Mouse (Mus musculus) gastrocnemius, adult 18-20 months (tissue): ENCODE data around the gene Scn8a. TPM values are rescaled to one million over a fixed set of nuclear protein-coding genes. Genes with fewer than 3 reads are reported as not detected.
"Not testable (repeated sequence)": the region's sequence is repeated elsewhere in the genome, so short reads cannot be mapped to it uniquely, and the experiment has no call there.

Experiments
- DNase-seq: peaks from one replicate; pipeline ENCODE4 v3.0.0; 2021; ENCODE audit warnings: low spot score
- long read RNA-seq, 2 experiments: library from polyadenylated mRNA; stranded (forward); transcript quantifications; one replicate each; pipeline ENCODE4 v2.0.0; 2021
- total RNA-seq, 2 experiments: library from RNA; stranded (reverse); gene quantifications; 2 replicates each; pipeline ENCODE4 v1.2.3; 2021

Gene Scn8a
- under 1 TPM; 0.07 to 0.37 TPM for total RNA-seq
- long read RNA-seq, experiment 1 = 0 reads
- long read RNA-seq, experiment 2 = 0 reads

- DNase-seq = no peak
Measured at GRCm38 (mm10) chr15:100869558-100869957, at the start of gene Scn8a. TSS of gene Scn8a (plus strand) at chr15:100869858.

DNA sequence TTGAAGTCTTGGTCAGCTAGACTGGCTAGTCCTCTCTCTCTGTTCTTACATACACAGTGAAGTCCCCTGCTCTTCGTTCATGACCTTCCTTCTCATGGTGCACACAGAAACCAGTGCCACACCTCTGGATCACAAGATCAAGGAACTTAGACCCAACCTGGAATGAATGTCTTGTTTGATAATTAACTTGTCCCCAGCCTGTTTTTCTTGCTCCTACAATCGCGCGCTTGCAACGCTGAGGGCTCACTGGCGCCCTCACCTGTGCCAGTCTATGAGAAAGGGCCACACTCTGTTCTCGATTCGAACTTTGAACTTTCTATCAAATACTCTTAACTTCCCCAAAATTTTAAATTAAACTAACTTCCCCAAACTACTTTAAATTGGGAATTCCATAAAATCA lies 47.8 kb upstream of the Scn8a start:
- no peak for DNase-seq

- DNase-seq = not testable (repeated sequence)
Measured at GRCm38 (mm10) chr15:100822370-100822769, 47.3 kb upstream of the Scn8a start.

- no peak for DNase-seq
Measured at GRCm38 (mm10) chr15:100825249-100825856, 44.3 kb upstream of the Scn8a start.

- no peak for DNase-seq
Measured at GRCm38 (mm10) chr15:100826076-100826475, 43.6 kb upstream of the Scn8a start.

DNA sequence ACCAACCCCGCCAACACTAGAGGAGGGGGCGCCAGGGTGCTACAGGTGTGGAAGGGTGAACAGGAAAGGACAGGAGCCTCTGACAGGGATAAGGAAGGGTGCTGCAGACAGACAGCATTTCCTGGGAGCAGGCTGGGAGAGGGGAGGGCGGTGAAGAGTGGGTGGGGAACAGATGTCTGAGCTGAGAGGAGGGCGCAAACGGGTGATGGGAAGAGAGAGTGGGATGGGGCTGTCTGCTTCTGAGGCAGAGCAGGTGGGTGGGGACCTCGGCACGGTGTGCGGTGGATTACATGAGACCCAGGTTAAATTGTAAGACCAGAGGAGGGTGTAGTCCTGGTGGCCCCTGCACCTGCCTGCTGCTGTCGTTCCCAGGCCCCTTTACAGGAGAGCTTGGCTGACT lies 39.9 kb upstream of the Scn8a start:
- DNase-seq = no peak

- no peak for DNase-seq
Measured at GRCm38 (mm10) chr15:100830682-100831081, 39.0 kb upstream of the Scn8a start.

- DNase-seq = no peak
Measured at GRCm38 (mm10) chr15:100832144-100832543, 37.5 kb upstream of the Scn8a start.

GRCm38 (mm10) chr15:100832784-100833183 lies 36.9 kb upstream of the Scn8a start:
- no peak for DNase-seq

DNA sequence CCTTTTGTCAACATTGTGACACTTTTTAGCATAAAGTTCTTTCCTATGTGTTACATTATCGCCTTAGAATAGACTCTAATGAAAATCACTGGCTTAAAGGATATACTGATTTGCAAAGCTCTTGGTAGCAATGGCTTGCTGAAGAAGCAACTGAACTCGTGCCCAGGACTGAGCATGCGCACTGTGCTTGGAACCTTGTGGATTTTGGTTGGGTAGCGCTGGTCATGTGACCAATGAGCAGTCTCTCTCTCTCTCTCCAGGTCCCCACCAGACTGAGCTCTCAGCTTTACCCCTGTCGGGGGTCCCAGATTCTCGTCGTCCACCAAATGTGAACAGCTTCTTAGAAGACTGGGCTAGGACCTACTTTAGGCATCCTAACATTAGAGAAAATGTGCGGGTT lies 32.9 kb upstream of the Scn8a start:
- DNase-seq = no peak

DNA sequence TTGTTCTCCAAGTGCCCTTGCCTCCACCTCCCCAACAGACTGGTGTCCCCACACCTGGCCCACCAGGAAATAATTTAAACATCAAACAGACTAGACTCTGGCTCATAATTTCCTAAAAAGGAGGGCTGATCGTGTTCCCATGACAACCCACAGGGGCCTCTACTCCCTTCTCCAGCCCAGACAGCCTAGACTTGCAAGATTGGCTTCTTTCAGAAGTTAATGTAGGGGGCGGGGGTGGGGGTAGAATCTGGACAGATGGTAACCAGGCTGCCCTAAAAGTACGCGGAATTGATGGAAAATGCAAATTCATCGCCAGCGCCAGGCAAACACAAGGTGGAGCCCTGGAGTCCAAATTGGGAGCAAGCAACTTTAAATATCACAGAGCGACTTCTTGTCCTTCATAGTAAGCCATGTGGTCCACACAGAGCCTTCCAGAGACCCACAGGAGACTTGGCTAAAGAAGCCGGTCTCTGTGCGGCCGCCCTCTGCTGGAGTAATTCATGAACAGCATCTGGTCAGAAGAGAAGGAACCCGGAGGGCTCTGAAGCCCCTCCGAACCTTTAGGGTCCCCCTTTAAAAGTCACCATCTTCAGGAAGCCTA lies 31.0 kb upstream of the Scn8a start:
- DNase-seq = peak; percentile 46

GRCm38 (mm10) chr15:100844336-100844735 lies 25.3 kb upstream of the Scn8a start:
- DNase-seq = no peak

DNA sequence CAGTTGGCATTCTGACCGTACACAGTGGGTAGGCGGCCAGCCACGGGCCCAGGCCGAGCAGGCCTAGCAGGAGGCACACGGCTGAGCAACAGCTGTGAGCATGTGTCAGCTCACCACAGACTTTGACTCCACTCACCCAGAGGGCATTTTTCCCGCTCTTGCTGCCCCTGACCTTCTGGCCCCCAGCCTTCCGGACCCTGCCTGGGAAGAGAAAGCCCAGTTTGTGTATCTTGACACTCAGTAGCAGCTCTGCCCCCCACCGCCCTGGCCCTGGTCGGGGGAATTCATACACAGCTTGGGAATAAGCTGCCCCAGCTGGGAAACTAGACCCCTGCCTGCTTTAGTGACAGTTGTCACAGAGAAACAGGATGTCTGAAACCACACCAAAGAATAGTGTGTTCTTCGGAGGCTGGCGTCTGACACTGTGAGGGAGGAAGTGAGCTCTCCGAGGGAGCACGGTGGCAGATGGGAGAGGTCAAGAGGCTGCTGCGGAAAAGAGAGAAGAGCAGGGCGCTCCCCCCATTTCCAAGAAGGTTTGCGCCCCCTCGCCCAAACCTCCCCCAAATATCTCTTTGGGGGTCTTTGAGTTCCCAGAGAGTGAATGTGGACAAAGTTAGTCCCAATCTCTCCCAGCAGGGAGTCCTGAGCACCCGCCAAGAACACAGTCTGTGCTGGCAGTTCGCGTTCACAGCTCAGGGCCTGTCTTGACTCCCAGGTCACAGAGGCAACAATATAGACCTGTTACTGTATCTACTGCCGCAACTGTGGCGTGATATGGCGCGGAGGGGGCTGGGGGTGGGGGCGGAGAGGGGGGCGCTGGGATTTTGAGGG lies 24.4 kb upstream of the Scn8a start:
- no peak for DNase-seq

DNA sequence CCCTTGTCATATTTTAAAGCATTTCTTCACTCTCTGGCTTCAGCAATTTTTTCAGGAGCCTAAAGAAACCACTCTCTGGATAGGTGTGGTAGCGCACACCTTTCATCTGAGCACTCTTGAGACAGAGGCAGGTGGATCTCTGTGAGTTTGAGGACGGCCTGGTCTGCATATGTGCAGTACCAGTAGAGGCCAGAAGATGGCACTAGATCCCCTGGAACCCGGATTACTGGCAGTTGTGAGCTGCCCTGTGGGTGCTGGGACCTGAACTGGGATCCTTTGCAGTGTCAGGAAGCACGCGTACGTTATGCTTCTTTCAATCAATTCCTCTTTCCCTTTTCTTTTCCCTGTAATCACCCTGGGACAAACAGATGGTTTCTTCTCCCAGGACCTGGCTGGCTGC lies 22.5 kb upstream of the Scn8a start:
- DNase-seq = no peak

GRCm38 (mm10) chr15:100857586-100857985 lies 12.1 kb upstream of the Scn8a start:
- no peak for DNase-seq

DNA sequence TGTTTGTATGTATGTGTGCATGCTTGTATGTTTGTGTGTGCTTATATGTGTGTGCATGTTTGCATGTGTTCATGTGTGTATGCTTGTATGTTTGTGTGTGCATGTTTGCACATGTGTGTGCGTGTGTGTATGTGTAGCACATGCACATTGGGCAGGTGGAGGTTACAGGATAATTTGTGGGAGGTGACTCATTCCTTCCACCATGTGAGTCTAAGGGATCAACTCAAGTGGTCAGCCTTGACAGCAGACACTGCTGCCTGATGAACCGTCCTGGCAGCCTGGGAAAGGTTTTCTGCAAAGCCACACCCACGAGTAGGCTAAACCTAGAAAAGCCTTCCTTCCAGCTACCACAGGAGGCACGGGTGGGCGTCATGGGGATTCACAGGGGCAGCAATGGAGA lies 8.8 kb upstream of the Scn8a start:
- no peak for DNase-seq

- no peak for DNase-seq
Measured at GRCm38 (mm10) chr15:100865556-100865955, 4.1 kb upstream of the Scn8a start.

DNA sequence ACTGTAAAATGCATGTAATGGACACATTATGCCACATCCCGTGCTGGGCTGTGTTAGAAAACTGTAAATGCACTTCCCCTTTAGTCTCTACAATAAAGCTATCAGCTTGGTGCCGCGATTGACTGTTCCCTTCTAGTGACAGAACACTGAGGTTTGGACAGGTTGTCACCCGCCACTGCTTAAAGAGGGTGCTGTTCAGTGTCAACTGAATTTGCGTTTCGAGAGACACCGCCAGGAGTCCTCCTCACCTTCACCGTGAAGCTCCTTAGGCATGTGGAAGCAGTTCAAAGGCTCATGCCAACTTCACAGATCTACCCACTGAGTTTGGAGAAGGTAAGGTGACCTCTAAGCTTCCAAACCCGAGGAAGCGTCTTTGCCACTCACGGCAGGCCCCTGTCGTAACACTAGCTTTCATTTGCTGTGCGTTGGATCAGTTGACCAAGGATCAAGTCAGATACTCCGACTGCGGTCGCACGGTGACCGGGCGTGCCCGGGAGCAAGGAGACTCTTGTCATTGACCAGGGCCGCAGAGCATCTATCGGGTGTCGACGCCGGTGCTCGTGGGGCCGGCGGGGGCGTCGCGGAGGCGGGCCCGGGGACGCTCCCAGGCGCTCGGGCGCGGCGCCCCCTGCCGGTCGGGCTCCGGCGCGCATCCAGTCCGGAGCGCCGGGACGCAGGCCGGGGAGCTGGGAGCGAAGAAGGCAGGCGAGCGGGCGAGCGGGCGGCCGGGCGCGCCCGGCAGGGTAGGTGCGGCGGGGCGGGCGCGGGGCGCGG lies 530 bp downstream of the Scn8a start:
- no peak for DNase-seq

DNA sequence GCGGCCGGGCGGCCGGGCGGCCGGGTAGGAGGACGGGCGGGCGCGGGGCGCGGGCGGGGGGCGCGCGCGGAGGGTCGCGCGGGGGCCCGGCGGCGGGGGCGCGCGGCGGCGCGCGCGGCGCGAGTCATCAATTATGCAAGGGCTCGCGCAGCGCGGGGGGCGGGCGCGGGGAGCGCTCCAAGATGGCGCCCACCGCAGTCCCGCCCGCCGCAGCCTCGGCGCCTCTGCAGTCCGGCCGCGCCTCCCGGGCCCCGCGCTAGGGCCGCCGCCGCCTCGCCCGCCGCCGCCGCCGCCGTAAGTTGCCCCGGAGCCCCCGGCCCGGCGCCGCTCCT lies 1.1 kb downstream of the Scn8a start:
- DNase-seq = no peak

DNA sequence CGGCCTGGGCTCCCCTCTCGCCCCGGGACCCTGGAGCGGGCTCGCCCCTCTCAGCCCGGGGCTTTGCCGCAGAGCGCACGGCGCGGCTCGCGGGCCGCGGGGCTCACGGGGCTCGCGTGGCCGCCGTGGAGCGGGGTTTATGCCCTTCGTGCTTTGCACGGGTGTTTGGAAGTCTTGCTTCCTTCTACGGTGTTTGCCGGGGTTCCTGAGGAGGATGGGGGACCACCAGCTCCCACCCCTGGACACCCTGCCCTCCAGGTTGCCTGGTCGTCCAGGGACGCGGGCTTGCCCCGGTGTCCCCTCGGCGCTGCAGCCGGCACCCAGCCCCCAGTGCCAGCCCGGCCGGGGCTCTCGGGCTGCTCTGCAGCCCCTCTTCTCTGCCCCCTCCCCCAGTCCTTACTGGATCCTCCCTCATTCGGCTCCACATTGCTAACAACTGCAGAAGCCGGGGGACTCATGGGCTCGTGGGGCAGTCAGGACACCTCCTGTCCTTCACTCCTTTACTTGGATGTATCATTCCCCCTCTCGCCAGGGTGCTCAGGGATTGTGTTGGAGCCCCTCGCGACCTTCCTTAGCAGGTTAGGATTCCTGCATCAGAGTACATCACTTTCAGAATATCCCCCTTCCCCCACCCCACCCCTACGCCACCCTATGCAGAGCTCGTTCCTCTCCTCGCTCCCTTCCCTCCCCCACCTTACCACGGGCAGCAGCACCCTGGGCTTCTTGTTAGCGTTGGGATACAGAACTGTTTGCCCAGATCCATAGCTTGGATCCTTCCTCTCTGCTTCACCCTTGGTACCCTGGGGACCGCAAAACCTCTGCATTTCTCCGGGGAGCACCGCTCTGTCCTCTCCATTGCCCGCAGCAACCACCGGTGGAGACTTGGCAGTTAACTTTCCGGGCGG lies 1.7 kb downstream of the Scn8a start:
- DNase-seq = no peak

GRCm38 (mm10) chr15:100873155-100873554 lies 3.5 kb downstream of the Scn8a start:
- DNase-seq = peak; percentile 17
